Mouse (Mus musculus) small intestine, adult 2 months (tissue): Measurements from ENCODE around the gene Nrp1.

Experiments used
- CTCF ChIP-seq: fragments of 200-500 bp; IDR thresholded peaks from 2 replicates; pipeline ENCODE4 v1.5.1; 2012; ENCODE audit warnings: low read depth, mild to moderate bottlenecking, control low read depth, inconsistent platforms, low read length, moderate library complexity, mixed read lengths; ENCODE audit not compliant: insufficient replicate concordance, insufficient read length; ENCODE audit errors: extremely low read depth
- POLR2A ChIP-seq: fragments of 200-500 bp; IDR thresholded peaks from 2 replicates; pipeline ENCODE4 v1.6.1; 2012; ENCODE audit warnings: low read depth, mild to moderate bottlenecking, control low read depth, inconsistent platforms, low read length, moderate library complexity

DNA sequence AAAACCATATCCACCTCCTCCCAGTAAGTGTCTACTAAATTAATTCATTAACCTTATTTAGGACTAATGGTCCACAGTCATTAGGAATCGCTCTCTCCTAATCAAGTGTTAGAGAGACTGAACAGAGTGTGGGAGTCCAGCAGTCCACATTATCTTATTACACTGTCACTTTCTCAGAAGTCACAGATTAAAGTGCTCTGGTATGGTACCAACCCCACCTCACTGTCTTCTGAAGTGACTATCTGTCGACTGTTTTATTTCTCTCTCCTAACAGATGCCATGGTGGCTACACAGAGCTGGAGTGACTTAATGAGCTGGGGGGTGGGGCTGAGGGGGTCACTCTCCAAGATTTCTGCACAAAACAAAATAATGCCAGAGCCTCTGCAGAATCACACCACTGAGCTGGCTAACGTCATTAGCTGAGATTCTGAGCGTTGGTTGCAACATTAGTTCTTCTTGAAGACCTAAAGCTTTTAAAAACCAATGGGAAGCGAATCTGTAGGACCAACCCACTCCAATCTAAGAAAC is 3.0 kb downstream of the Nrp1 start:
- TF ChIP-seq POLR2A, result no peak
- no peak for TF ChIP-seq CTCF
